ENCODE assay signal across 25 mouse cellular contexts in the genomic region with DNA sequence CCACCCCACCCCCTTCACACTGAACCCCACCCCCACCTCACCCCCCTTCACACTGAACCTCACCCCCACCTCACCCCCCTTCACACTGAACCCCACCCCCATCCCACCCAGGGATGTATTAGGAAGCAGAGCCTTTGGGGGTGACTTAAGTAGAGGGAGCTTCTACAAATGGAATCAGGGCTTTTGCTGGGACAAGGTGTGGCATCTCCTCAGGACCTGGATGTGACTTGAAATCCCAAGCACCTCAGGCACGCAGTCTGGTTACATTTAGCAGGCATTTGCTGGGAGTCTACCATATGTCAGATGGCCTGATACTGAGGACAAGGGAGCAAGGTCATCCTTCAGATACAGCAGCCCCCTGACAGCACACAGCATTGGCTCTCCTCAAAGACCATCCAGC. TPM values are rescaled to one million over a fixed set of nuclear protein-coding genes. Genes with fewer than 3 reads are reported as not detected.
DNase-seq lines count a peak whose midpoint lies in the region; ATAC-seq lines count a peak whose summit lies in the region.
"Had no signal": no experiment of that assay in that cellular context is flagged by ENCODE, and none has a peak within 500 bp of the region (broad histone marks: within the 10 kb centered on the region; RNA-seq: fewer than 3 reads in every experiment).

No protein-coding gene starts in this region.

- peak; percentile 39 for DNase-seq in forebrain, embryonic 11.5 days (ENCODE audit: low spot score)
- DNase-seq in forebrain, embryonic 14.5 days (ENCODE audit: low spot score), result no peak
- DNase-seq in right cerebral cortex, postnatal 36 days (ENCODE audit: low spot score in 2 of 2), result no peak
- no peak for DNase-seq in gastrocnemius, postnatal 25 days
- DNase-seq: adrenal gland, postnatal 25 days; cerebellum, adult 18-20 months; heart, adult 2 months; kidney, adult 18-20 months; kidney, postnatal 10 days; lung, adult 18-20 months; lung, postnatal 36 days; right cerebral cortex, postnatal 25 days had no signal

- WGBS in forebrain, embryonic 11.5 days, result 81% methylated on average over 1 of the region's 1 CpGs
- WGBS in forebrain, embryonic 14.5 days, result 69% methylated on average over 1 of the region's 1 CpGs
- 72% methylated on average over 1 of the region's 1 CpGs for WGBS in neural tube, embryonic 13.5 days
- WGBS in neural tube, embryonic 15.5 days, result 70% methylated on average over 1 of the region's 1 CpGs
- 74% methylated on average over 1 of the region's 1 CpGs for WGBS in hindbrain, embryonic 12.5 days
- 69% methylated on average over 1 of the region's 1 CpGs for whole genome bisulfite sequencing in limb, embryonic 13.5 days

- H3K4me3 ChIP-seq in forebrain, embryonic 11.5 days (ENCODE audit: low read depth, low read length), result no peak overlapping the region
- H3K4me3 ChIP-seq in forebrain, embryonic 14.5 days (ENCODE audit: low read depth, low read length), result no peak overlapping the region
- no peak overlapping the region for H3K4me3 ChIP-seq in neural tube, embryonic 13.5 days
- H3K4me3 ChIP-seq in neural tube, embryonic 15.5 days (replicated peaks), result no peak overlapping the region
- H3K4me3 ChIP-seq in hindbrain, embryonic 12.5 days, result no peak overlapping the region
- no peak overlapping the region for H3K4me3 ChIP-seq in limb, embryonic 13.5 days
- H3K4me3 ChIP-seq: embryonic facial prominence, embryonic 15.5 days; heart, adult 2 months; heart, embryonic 15.5 days; limb, embryonic 15.5 days had no signal

- ATAC-seq in forebrain, embryonic 11.5 days (replicated peaks; ENCODE audit: low FRiP score), result no peak
- ATAC-seq in forebrain, embryonic 14.5 days, result no peak
- no peak for ATAC-seq in neural tube, embryonic 13.5 days (ENCODE audit: low read depth)
- ATAC-seq in neural tube, embryonic 15.5 days (ENCODE audit: low FRiP score), result no peak
- no peak for ATAC-seq in hindbrain, embryonic 12.5 days (ENCODE audit: low FRiP score)
- no peak for ATAC-seq in limb, embryonic 13.5 days (ENCODE audit: low FRiP score, low read depth)

- peaks cover 4% of the 10 kb centered on the region; the same call in 1 of the 2 replicates for H3K36me3 ChIP-seq in forebrain, embryonic 11.5 days (ENCODE audit: control insufficient read depth, insufficient read depth, low read length)
- peaks cover 43% of the 10 kb centered on the region for H3K36me3 ChIP-seq in forebrain, embryonic 14.5 days (ENCODE audit: control insufficient read depth, insufficient read depth, low read length)
- peaks cover 41% of the 10 kb centered on the region for H3K36me3 ChIP-seq in neural tube, embryonic 13.5 days
- H3K36me3 ChIP-seq in neural tube, embryonic 15.5 days, result peaks cover 36% of the 10 kb centered on the region
- peaks cover 36% of the 10 kb centered on the region for H3K36me3 ChIP-seq in hindbrain, embryonic 12.5 days
- peaks cover 38% of the 10 kb centered on the region for H3K36me3 ChIP-seq in limb, embryonic 13.5 days

- H3K9ac ChIP-seq in forebrain, embryonic 11.5 days (ENCODE audit: low read length), result no peak overlapping the region
- H3K9ac ChIP-seq in forebrain, embryonic 14.5 days (ENCODE audit: low read length), result no peak overlapping the region
- no peak overlapping the region for H3K9ac ChIP-seq in neural tube, embryonic 13.5 days
- H3K9ac ChIP-seq in neural tube, embryonic 15.5 days (replicated peaks), result no peak overlapping the region
- no peak overlapping the region for H3K9ac ChIP-seq in hindbrain, embryonic 12.5 days
- H3K9ac ChIP-seq in limb, embryonic 13.5 days, result no peak overlapping the region
- H3K9ac ChIP-seq: embryonic facial prominence, embryonic 15.5 days; heart, embryonic 15.5 days; limb, embryonic 15.5 days had no signal

- H3K9me3 ChIP-seq in forebrain, embryonic 11.5 days (ENCODE audit: control insufficient read depth, low read length), result no peaks in the 10 kb centered on the region
- H3K9me3 ChIP-seq in forebrain, embryonic 14.5 days (replicated peaks; ENCODE audit: control insufficient read depth, low read length), result no peaks in the 10 kb centered on the region
- H3K9me3 ChIP-seq in neural tube, embryonic 13.5 days, result no peaks in the 10 kb centered on the region
- H3K9me3 ChIP-seq in neural tube, embryonic 15.5 days (replicated peaks), result no peaks in the 10 kb centered on the region
- H3K9me3 ChIP-seq in hindbrain, embryonic 12.5 days (replicated peaks), result no peaks in the 10 kb centered on the region
- H3K9me3 ChIP-seq in limb, embryonic 13.5 days, result no peaks in the 10 kb centered on the region
- H3K9me3 ChIP-seq: embryonic facial prominence, embryonic 15.5 days; heart, embryonic 15.5 days; limb, embryonic 15.5 days had no signal

- H3K4me2 ChIP-seq in forebrain, embryonic 11.5 days (ENCODE audit: low read depth, low read length, severe bottlenecking), result no peak overlapping the region
- H3K4me2 ChIP-seq in forebrain, embryonic 14.5 days (ENCODE audit: low read length), result no peak overlapping the region
- H3K4me2 ChIP-seq in neural tube, embryonic 13.5 days, result no peak overlapping the region
- H3K4me2 ChIP-seq in neural tube, embryonic 15.5 days, result no peak overlapping the region
- no peak overlapping the region for H3K4me2 ChIP-seq in hindbrain, embryonic 12.5 days (replicated peaks)
- H3K4me2 ChIP-seq in limb, embryonic 13.5 days (replicated peaks), result no peak overlapping the region
- H3K4me2 ChIP-seq: embryonic facial prominence, embryonic 15.5 days; heart, embryonic 15.5 days; limb, embryonic 15.5 days had no signal

- no peaks in the 10 kb centered on the region for H3K27me3 ChIP-seq in forebrain, embryonic 11.5 days (ENCODE audit: control insufficient read depth, insufficient read depth, low read length)
- no peaks in the 10 kb centered on the region for H3K27me3 ChIP-seq in forebrain, embryonic 14.5 days (replicated peaks; ENCODE audit: control insufficient read depth, insufficient read depth, low read length)
- no peaks in the 10 kb centered on the region for H3K27me3 ChIP-seq in neural tube, embryonic 13.5 days
- no peaks in the 10 kb centered on the region for H3K27me3 ChIP-seq in neural tube, embryonic 15.5 days (replicated peaks)
- no peaks in the 10 kb centered on the region; the same call in 1 of the 2 replicates for H3K27me3 ChIP-seq in hindbrain, embryonic 12.5 days
- H3K27me3 ChIP-seq in limb, embryonic 13.5 days, result no peaks in the 10 kb centered on the region
- H3K27me3 ChIP-seq: embryonic facial prominence, embryonic 15.5 days; limb, embryonic 15.5 days had no signal

- 0 out of 2 replicates have a peak, but pooled peaks cover 2% of the 10 kb centered on the region for H3K4me1 ChIP-seq in forebrain, embryonic 11.5 days (replicated peaks; ENCODE audit: control insufficient read depth, insufficient read depth, low read length)
- H3K4me1 ChIP-seq in forebrain, embryonic 14.5 days (ENCODE audit: control insufficient read depth, insufficient read depth, low read length), result no peaks in the 10 kb centered on the region
- no peaks in the 10 kb centered on the region; the same call in 1 of the 2 replicates for H3K4me1 ChIP-seq in neural tube, embryonic 13.5 days (replicated peaks)
- H3K4me1 ChIP-seq in neural tube, embryonic 15.5 days, result peaks cover 15% of the 10 kb centered on the region
- peaks cover 11% of the 10 kb centered on the region for H3K4me1 ChIP-seq in hindbrain, embryonic 12.5 days
- peaks cover 6% of the 10 kb centered on the region for H3K4me1 ChIP-seq in limb, embryonic 13.5 days
- H3K4me1 ChIP-seq: embryonic facial prominence, embryonic 15.5 days; heart, embryonic 15.5 days had no signal

- H3K27ac ChIP-seq in forebrain, embryonic 11.5 days (ENCODE audit: low read depth, low read length), result no peak overlapping the region
- no peak overlapping the region for H3K27ac ChIP-seq in forebrain, embryonic 14.5 days (ENCODE audit: low read depth, low read length)
- 0 out of 2 replicates have a peak overlapping the region, but pooled peaks have one; percentile 57 for H3K27ac ChIP-seq in neural tube, embryonic 13.5 days (replicated peaks)
- no peak overlapping the region for H3K27ac ChIP-seq in neural tube, embryonic 15.5 days (replicated peaks)
- peak overlapping the region; percentile 64; the same call in 1 of the 2 replicates for H3K27ac ChIP-seq in hindbrain, embryonic 12.5 days
- H3K27ac ChIP-seq in limb, embryonic 13.5 days, result peak overlapping the region; percentile 61; the same call in 1 of the 2 replicates
- H3K27ac ChIP-seq: embryonic facial prominence, embryonic 15.5 days; heart, adult 2 months; heart, embryonic 15.5 days; limb, embryonic 15.5 days had no signal

RNA-seq across cellular contexts. Expression of a gene that starts 7.2 kb away (rescaled TPM):
- polyA plus RNA-seq in forebrain, embryonic 11.5 days (2014; fragmentation: Nextera tagmentation; extraction: Ambion mirVana), result 346 and 366 TPM in 2 replicates
- polyA plus RNA-seq in forebrain, embryonic 14.5 days (2014; fragmentation: Nextera tagmentation; extraction: Ambion mirVana), result 509 and 677 TPM in 2 replicates
- polyA plus RNA-seq in neural tube, embryonic 13.5 days (2015; fragmentation: Nextera tagmentation; extraction: Ambion mirVana), result 520 and 589 TPM in 2 replicates
- 541 and 661 TPM in 2 replicates for polyA plus RNA-seq in neural tube, embryonic 15.5 days (2015; fragmentation: Nextera tagmentation; extraction: Ambion mirVana)
- 333 and 394 TPM in 2 replicates for polyA plus RNA-seq in hindbrain, embryonic 12.5 days (2016; fragmentation: Nextera tagmentation; extraction: Ambion mirVana)
- polyA plus RNA-seq in limb, embryonic 13.5 days (2015; fragmentation: Nextera tagmentation; extraction: Ambion mirVana), result 386 and 414 TPM in 2 replicates
- total RNA-seq in gastrocnemius, postnatal 25 days (2021), result 100 to 1,000 TPM; 187 to 194 TPM

RNA-seq across cellular contexts. Expression of a gene that starts 14.1 kb away (rescaled TPM):
- not detected in 2 replicates for polyA plus RNA-seq in forebrain, embryonic 11.5 days (2014; fragmentation: Nextera tagmentation; extraction: Ambion mirVana)
- polyA plus RNA-seq in forebrain, embryonic 14.5 days (2014; fragmentation: Nextera tagmentation; extraction: Ambion mirVana), result 0.11 TPM in 1 of 2 replicates, not detected in the other
- polyA plus RNA-seq in neural tube, embryonic 13.5 days (2015; fragmentation: Nextera tagmentation; extraction: Ambion mirVana), result not detected in 2 replicates
- 0.33 and 0.73 TPM in 2 replicates for polyA plus RNA-seq in neural tube, embryonic 15.5 days (2015; fragmentation: Nextera tagmentation; extraction: Ambion mirVana)
- polyA plus RNA-seq in hindbrain, embryonic 12.5 days (2016; fragmentation: Nextera tagmentation; extraction: Ambion mirVana), result not detected in 2 replicates
- polyA plus RNA-seq in limb, embryonic 13.5 days (2015; fragmentation: Nextera tagmentation; extraction: Ambion mirVana), result not detected in 2 replicates
- not detected for total RNA-seq in gastrocnemius, postnatal 25 days (2021)
- total RNA-seq: adrenal gland, postnatal 25 days; gastrocnemius, adult 8-10 months; heart, adult 2 months had no signal
- polyA plus RNA-seq: heart, adult 2 months; heart, embryonic 15.5 days; limb, embryonic 15.5 days; testis, adult 2 months had no signal

RNA-seq across cellular contexts. Expression of a gene that starts 17.0 kb away (rescaled TPM):
- 0.15 TPM in 1 of 2 replicates, not detected in the other for polyA plus RNA-seq in forebrain, embryonic 11.5 days (2014; fragmentation: Nextera tagmentation; extraction: Ambion mirVana)
- polyA plus RNA-seq in forebrain, embryonic 14.5 days (2014; fragmentation: Nextera tagmentation; extraction: Ambion mirVana), result not detected in 2 replicates
- not detected in 2 replicates for polyA plus RNA-seq in neural tube, embryonic 13.5 days (2015; fragmentation: Nextera tagmentation; extraction: Ambion mirVana)
- polyA plus RNA-seq in neural tube, embryonic 15.5 days (2015; fragmentation: Nextera tagmentation; extraction: Ambion mirVana), result not detected in 2 replicates
- not detected in 2 replicates for polyA plus RNA-seq in hindbrain, embryonic 12.5 days (2016; fragmentation: Nextera tagmentation; extraction: Ambion mirVana)
- polyA plus RNA-seq in limb, embryonic 13.5 days (2015; fragmentation: Nextera tagmentation; extraction: Ambion mirVana), result not detected in 2 replicates
- total RNA-seq in gastrocnemius, postnatal 25 days (2021), result not detected
- total RNA-seq: adrenal gland, postnatal 25 days; common myeloid progenitor, adult 5-6 weeks; gastrocnemius, adult 8-10 months; heart, adult 2 months; left cerebral cortex, adult 8-10 months had no signal
- polyA plus RNA-seq: heart, adult 2 months; heart, embryonic 15.5 days; limb, embryonic 15.5 days; midbrain, embryonic 16.5 days; neural tube, embryonic 11.5 days had no signal

RNA-seq across cellular contexts. Expression of a gene that starts 29.0 kb away (rescaled TPM):
- polyA plus RNA-seq in forebrain, embryonic 11.5 days (2014; fragmentation: Nextera tagmentation; extraction: Ambion mirVana), result not detected in 2 replicates
- polyA plus RNA-seq in forebrain, embryonic 14.5 days (2014; fragmentation: Nextera tagmentation; extraction: Ambion mirVana), result not detected in 2 replicates
- not detected in 2 replicates for polyA plus RNA-seq in neural tube, embryonic 13.5 days (2015; fragmentation: Nextera tagmentation; extraction: Ambion mirVana)
- polyA plus RNA-seq in neural tube, embryonic 15.5 days (2015; fragmentation: Nextera tagmentation; extraction: Ambion mirVana), result not detected in 2 replicates
- not detected in 2 replicates for polyA plus RNA-seq in hindbrain, embryonic 12.5 days (2016; fragmentation: Nextera tagmentation; extraction: Ambion mirVana)
- polyA plus RNA-seq in limb, embryonic 13.5 days (2015; fragmentation: Nextera tagmentation; extraction: Ambion mirVana), result not detected in 2 replicates
- not detected for total RNA-seq in gastrocnemius, postnatal 25 days (2021)
- total RNA-seq: adrenal gland, postnatal 25 days; common myeloid progenitor, adult 5-6 weeks; gastrocnemius, adult 8-10 months; heart, adult 2 months; left cerebral cortex, adult 8-10 months had no signal
- polyA plus RNA-seq: embryonic facial prominence, embryonic 15.5 days; heart, adult 2 months; heart, embryonic 15.5 days; limb, embryonic 15.5 days; midbrain, embryonic 16.5 days; neural tube, embryonic 11.5 days had no signal

RNA-seq across cellular contexts. Expression of a gene that starts 40.4 kb away (rescaled TPM):
- not detected in 2 replicates for polyA plus RNA-seq in forebrain, embryonic 11.5 days (2014; fragmentation: Nextera tagmentation; extraction: Ambion mirVana)
- polyA plus RNA-seq in forebrain, embryonic 14.5 days (2014; fragmentation: Nextera tagmentation; extraction: Ambion mirVana), result not detected in 2 replicates
- polyA plus RNA-seq in neural tube, embryonic 13.5 days (2015; fragmentation: Nextera tagmentation; extraction: Ambion mirVana), result not detected in 2 replicates
- not detected in 2 replicates for polyA plus RNA-seq in neural tube, embryonic 15.5 days (2015; fragmentation: Nextera tagmentation; extraction: Ambion mirVana)
- polyA plus RNA-seq in hindbrain, embryonic 12.5 days (2016; fragmentation: Nextera tagmentation; extraction: Ambion mirVana), result not detected in 2 replicates
- polyA plus RNA-seq in limb, embryonic 13.5 days (2015; fragmentation: Nextera tagmentation; extraction: Ambion mirVana), result not detected in 2 replicates
- total RNA-seq in gastrocnemius, postnatal 25 days (2021), result not detected
- total RNA-seq: adrenal gland, postnatal 25 days; common myeloid progenitor, adult 5-6 weeks; gastrocnemius, adult 8-10 months; heart, adult 2 months; left cerebral cortex, adult 8-10 months had no signal
- polyA plus RNA-seq: embryonic facial prominence, embryonic 15.5 days; heart, adult 2 months; heart, embryonic 15.5 days; limb, embryonic 15.5 days; midbrain, embryonic 16.5 days; neural tube, embryonic 11.5 days; testis, adult 2 months had no signal

Comparison
In these comparisons a context has a peak if more than half of its experiments do, and no peak if none do; other contexts are left out.
1. H3K27ac ChIP-seq: peak in neural tube, embryonic 13.5 days (single experiment), hindbrain, embryonic 12.5 days (single experiment) and limb, embryonic 13.5 days (single experiment); none in forebrain, embryonic 11.5 days (single experiment), forebrain, embryonic 14.5 days (single experiment) and neural tube, embryonic 15.5 days (single experiment).